Mouse (Mus musculus): ENCODE measurements around the gene Hnrnph1. TPM values are rescaled to one million over a fixed set of nuclear protein-coding genes. Genes with fewer than 3 reads are reported as not detected.

The Hnrnph1 gene
- polyA plus RNA-seq (2016; fragmentation: Nextera tagmentation; extraction: Ambion mirVana), result 636 and 669 TPM in 2 replicates

- Histone ChIP-seq H3K4me2 (peak within 1 kb of the TSS; percentile 81), H3K9me3 (no peaks in the 10 kb centered on the region), H3K4me1 (replicated peaks) (peaks cover 24% of the 10 kb centered on the region), H3K27ac (peak within 1 kb of the TSS; percentile 100), H3K36me3 (peaks cover 25% of the 10 kb centered on the region), H3K27me3 (no peaks in the 10 kb centered on the region), H3K4me3 (replicated peaks) (peak within 1 kb of the TSS; percentile 94), H3K9ac (replicated peaks) (peak within 1 kb of the TSS; percentile 99)
- under 1% methylated on average over 76 of the region's 76 CpGs for WGBS
- peak; percentile 88 for ATAC-seq (ENCODE audit: insufficient number of reproducible peaks, insufficient read depth, low FRiP score, low TSS enrichment, low read depth)
Observed at GRCm38 (mm10) chr11:50376911-50377891, at the start of gene Hnrnph1. Gene Hnrnph1, plus strand, starts transcription at chr11:50376990.

- Histone ChIP-seq H3K36me3 (0 out of 2 replicates have a peak, but pooled peaks cover 4% of the 10 kb centered on the region), H3K4me1 (replicated peaks) (peaks cover 15% of the 10 kb centered on the region), H3K9ac (replicated peaks) (no peak overlapping the region), H3K4me2 (no peak overlapping the region), H3K4me3 (replicated peaks) (no peak overlapping the region), H3K27ac (no peak overlapping the region), H3K27me3 (no peaks in the 10 kb centered on the region), H3K9me3 (no peaks in the 10 kb centered on the region)
- no peak for ATAC-seq (ENCODE audit: insufficient number of reproducible peaks, insufficient read depth, low FRiP score, low TSS enrichment, low read depth)
- 94% methylated on average over 3 of the region's 3 CpGs for WGBS
Observed at GRCm38 (mm10) chr11:50328075-50328625, 48.6 kb upstream of the Hnrnph1 start.

GRCm38 (mm10) chr11:50329378-50329777 lies 47.4 kb upstream of the Hnrnph1 start:
- H3K9ac ChIP-seq (replicated peaks), result no peak overlapping the region
- H3K4me2 ChIP-seq, result no peak overlapping the region
- H3K27me3 ChIP-seq, result no peaks in the 10 kb centered on the region
- ATAC-seq (ENCODE audit: insufficient number of reproducible peaks, insufficient read depth, low FRiP score, low TSS enrichment, low read depth), result no peak
- WGBS, result 88% methylated on average over 1 of the region's 1 CpGs
- no peak overlapping the region for H3K27ac ChIP-seq
- H3K9me3 ChIP-seq, result no peaks in the 10 kb centered on the region
- H3K4me1 ChIP-seq (replicated peaks), result peaks cover 4% of the 10 kb centered on the region
- 0 out of 2 replicates have a peak, but pooled peaks cover 4% of the 10 kb centered on the region for H3K36me3 ChIP-seq
- H3K4me3 ChIP-seq (replicated peaks), result no peak overlapping the region

- Histone ChIP-seq H3K36me3 (0 out of 2 replicates have a peak, but pooled peaks cover 2% of the 10 kb centered on the region), H3K27ac (no peak overlapping the region), H3K4me3 (replicated peaks) (no peak overlapping the region), H3K9ac (replicated peaks) (no peak overlapping the region), H3K4me2 (no peak overlapping the region), H3K4me1 (replicated peaks) (no peaks in the 10 kb centered on the region), H3K27me3 (no peaks in the 10 kb centered on the region), H3K9me3 (no peaks in the 10 kb centered on the region)
- WGBS, result 83% methylated on average over 3 of the region's 3 CpGs
- no peak for ATAC-seq (ENCODE audit: insufficient number of reproducible peaks, insufficient read depth, low FRiP score, low TSS enrichment, low read depth)
Observed at GRCm38 (mm10) chr11:50333181-50333580, 43.6 kb upstream of the Hnrnph1 start.

DNA sequence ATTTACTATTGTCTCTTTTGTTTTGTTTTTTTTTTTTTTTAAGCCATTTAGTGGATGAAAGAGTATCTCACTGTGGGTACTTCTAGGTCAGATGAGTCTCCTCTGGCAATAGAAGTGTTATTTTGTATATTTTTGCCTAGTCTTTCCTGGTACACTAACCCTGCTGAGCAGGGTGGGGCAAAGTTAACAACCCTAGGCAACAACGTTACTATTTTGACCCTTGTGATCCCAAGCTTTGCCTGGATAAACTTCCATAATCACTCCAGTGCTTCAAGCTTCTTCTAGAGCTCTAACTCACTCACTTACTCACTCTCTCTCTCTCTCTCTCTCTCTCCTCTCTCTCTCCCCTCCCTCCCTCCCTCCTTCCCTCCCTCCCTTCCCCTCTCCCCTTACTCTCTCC lies 40.7 kb upstream of the Hnrnph1 start:
- Histone ChIP-seq H3K4me1 (replicated peaks) (no peaks in the 10 kb centered on the region), H3K27me3 (no peaks in the 10 kb centered on the region), H3K4me2 (no peak overlapping the region), H3K9ac (replicated peaks) (no peak overlapping the region), H3K27ac (no peak overlapping the region), H3K4me3 (replicated peaks) (no peak overlapping the region), H3K36me3 (no peaks in the 10 kb centered on the region), H3K9me3 (no peaks in the 10 kb centered on the region)
- ATAC-seq (ENCODE audit: insufficient number of reproducible peaks, insufficient read depth, low FRiP score, low TSS enrichment, low read depth), result no peak
- WGBS, result 42% methylated on average over 1 of the region's 1 CpGs

GRCm38 (mm10) chr11:50336891-50337290 lies 39.9 kb upstream of the Hnrnph1 start:
- H3K4me1 ChIP-seq (replicated peaks), result no peaks in the 10 kb centered on the region
- no peaks in the 10 kb centered on the region for H3K36me3 ChIP-seq
- no peaks in the 10 kb centered on the region for H3K27me3 ChIP-seq
- no peak overlapping the region for H3K4me2 ChIP-seq
- no peaks in the 10 kb centered on the region for H3K9me3 ChIP-seq
- no peak overlapping the region for H3K27ac ChIP-seq
- H3K9ac ChIP-seq (replicated peaks), result no peak overlapping the region
- ATAC-seq (ENCODE audit: insufficient number of reproducible peaks, insufficient read depth, low FRiP score, low TSS enrichment, low read depth), result no peak
- H3K4me3 ChIP-seq (replicated peaks), result no peak overlapping the region
- WGBS, result 73% methylated on average over 4 of the region's 4 CpGs

DNA sequence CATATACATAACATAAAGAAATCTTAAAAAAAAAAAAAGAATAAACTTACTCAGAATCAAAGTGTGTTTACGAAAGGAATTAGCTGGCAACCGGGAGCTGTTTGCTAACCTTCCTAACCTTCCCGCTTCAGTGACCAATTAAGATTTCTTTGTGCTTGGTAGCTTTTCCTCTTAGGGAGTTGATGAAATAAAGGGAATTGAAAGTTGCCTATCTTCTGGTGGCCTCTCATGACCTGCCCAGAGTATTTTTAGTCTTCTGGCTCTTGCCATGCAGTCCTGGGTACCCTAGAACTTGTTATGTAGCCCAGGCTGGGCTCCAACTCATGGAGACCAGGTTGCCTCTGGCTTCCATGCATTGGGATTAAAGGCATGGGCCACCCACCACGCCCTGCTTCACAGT lies 31.3 kb upstream of the Hnrnph1 start:
- Histone ChIP-seq H3K36me3 (no peaks in the 10 kb centered on the region), H3K4me2 (no peak overlapping the region), H3K4me3 (replicated peaks) (no peak overlapping the region), H3K9ac (replicated peaks) (no peak overlapping the region), H3K4me1 (replicated peaks) (no peaks in the 10 kb centered on the region), H3K9me3 (no peaks in the 10 kb centered on the region), H3K27me3 (no peaks in the 10 kb centered on the region), H3K27ac (no peak overlapping the region)
- ATAC-seq (ENCODE audit: insufficient number of reproducible peaks, insufficient read depth, low FRiP score, low TSS enrichment, low read depth), result no peak
- WGBS, result 84% methylated on average over 4 of the region's 4 CpGs

DNA sequence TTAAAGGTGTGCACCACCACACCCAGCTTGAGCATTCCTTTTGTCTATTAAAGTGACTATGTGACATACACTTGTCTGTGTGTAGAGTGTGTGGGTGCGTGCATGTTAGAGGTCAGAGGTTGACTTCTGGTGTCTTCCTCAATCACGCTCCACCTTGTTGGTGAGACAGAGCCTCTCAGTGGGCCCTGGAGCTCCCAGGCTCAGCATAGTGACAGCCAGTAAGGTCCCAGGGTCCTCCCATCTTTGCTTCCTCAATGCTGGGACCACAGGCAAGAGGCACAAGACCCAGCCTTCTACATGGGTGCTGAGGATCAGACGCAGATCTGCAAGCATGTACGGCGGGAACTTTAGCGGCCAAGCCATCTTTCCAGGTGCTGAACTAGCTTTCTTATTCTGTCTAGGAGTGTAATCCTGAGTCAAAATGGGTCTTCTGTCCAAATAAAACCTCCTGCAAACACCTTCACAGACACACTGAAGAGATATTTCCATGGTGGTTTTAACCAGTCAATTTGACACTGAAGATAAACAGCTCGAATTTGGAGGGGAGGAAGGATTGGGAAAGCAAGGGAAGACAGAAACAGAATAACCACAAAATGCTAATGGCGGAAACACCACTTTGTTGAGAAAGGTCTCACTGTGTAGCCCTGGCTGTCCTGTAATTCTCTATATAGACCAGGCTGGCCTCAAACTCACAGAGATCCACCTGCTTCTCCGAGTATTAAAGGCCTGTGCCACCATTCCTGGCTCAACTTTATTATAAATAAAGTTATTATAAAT lies 30.3 kb upstream of the Hnrnph1 start:
- Histone ChIP-seq H3K9me3 (no peaks in the 10 kb centered on the region), H3K27me3 (no peaks in the 10 kb centered on the region), H3K4me2 (no peak overlapping the region), H3K4me3 (replicated peaks) (no peak overlapping the region), H3K4me1 (replicated peaks) (no peaks in the 10 kb centered on the region), H3K36me3 (no peaks in the 10 kb centered on the region), H3K9ac (replicated peaks) (no peak overlapping the region), H3K27ac (no peak overlapping the region)
- ATAC-seq (ENCODE audit: insufficient number of reproducible peaks, insufficient read depth, low FRiP score, low TSS enrichment, low read depth), result no peak
- 86% methylated on average over 9 of the region's 9 CpGs for WGBS

GRCm38 (mm10) chr11:50352177-50352576 lies 24.6 kb upstream of the Hnrnph1 start:
- no peak for ATAC-seq (ENCODE audit: insufficient number of reproducible peaks, insufficient read depth, low FRiP score, low TSS enrichment, low read depth)
- Histone ChIP-seq H3K4me2 (no peak overlapping the region), H3K4me3 (replicated peaks) (no peak overlapping the region), H3K9me3 (no peaks in the 10 kb centered on the region), H3K27ac (no peak overlapping the region), H3K36me3 (no peaks in the 10 kb centered on the region), H3K9ac (replicated peaks) (no peak overlapping the region), H3K4me1 (replicated peaks) (no peaks in the 10 kb centered on the region), H3K27me3 (peaks cover under 1% of the 10 kb centered on the region; the same call in 1 of the 2 replicates)
- 65% methylated on average over 2 of the region's 2 CpGs for WGBS

GRCm38 (mm10) chr11:50354162-50354561 lies 22.6 kb upstream of the Hnrnph1 start, which contains the start of gene Cby3:
Gene Cby3, plus strand, starts transcription at chr11:50354462.
- Histone ChIP-seq H3K36me3 (no peaks in the 10 kb centered on the region), H3K9me3 (no peaks in the 10 kb centered on the region), H3K4me3 (replicated peaks) (no peak within 1 kb of the TSS), H3K27ac (no peak within 1 kb of the TSS), H3K27me3 (peaks cover 19% of the 10 kb centered on the region), H3K4me1 (replicated peaks) (0 out of 2 replicates have a peak, but pooled peaks cover 3% of the 10 kb centered on the region), H3K4me2 (no peak within 1 kb of the TSS), H3K9ac (replicated peaks) (no peak within 1 kb of the TSS)
- ATAC-seq (ENCODE audit: insufficient number of reproducible peaks, insufficient read depth, low FRiP score, low TSS enrichment, low read depth), result no peak

DNA sequence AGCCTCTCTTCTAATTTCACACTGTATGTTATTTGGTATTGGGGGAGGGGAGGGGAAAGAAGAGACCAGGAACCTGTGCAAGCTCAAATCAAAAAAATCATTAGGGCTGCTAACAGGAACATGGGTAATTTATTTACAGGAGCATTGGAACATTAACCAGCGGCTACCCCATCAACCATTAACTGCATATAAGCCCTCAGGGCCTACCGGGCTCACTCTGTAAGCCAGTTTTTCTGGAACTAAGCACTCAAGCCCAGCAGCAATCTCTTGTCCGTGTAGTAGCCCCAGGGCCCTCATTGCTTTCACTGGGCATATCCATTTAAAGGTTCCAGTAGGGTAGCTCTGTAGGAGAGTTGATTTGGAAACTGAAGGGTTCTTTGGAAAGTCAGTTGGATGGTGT lies 21.9 kb upstream of the Hnrnph1 start:
- ATAC-seq (ENCODE audit: insufficient number of reproducible peaks, insufficient read depth, low FRiP score, low TSS enrichment, low read depth), result no peak
- no peak overlapping the region for H3K9ac ChIP-seq (replicated peaks)
- H3K9me3 ChIP-seq, result no peaks in the 10 kb centered on the region
- 70% methylated on average over 3 of the region's 3 CpGs for WGBS
- no peak overlapping the region for H3K27ac ChIP-seq
- no peaks in the 10 kb centered on the region for H3K36me3 ChIP-seq
- H3K4me2 ChIP-seq, result no peak overlapping the region
- no peak overlapping the region for H3K4me3 ChIP-seq (replicated peaks)
- 0 out of 2 replicates have a peak, but pooled peaks cover 3% of the 10 kb centered on the region for H3K4me1 ChIP-seq (replicated peaks)
- H3K27me3 ChIP-seq, result peaks cover 23% of the 10 kb centered on the region

Measured in limb, embryonic 12.5 days (tissue).